Mouse (Mus musculus) lung, postnatal 0 days (tissue): Measurements from ENCODE around the gene Tktl1. TPM values are rescaled to one million over a fixed set of nuclear protein-coding genes. Genes with fewer than 3 reads are reported as not detected.
A peak's percentile ranks its signal among the peaks of the same experiment; 100 is the strongest.

Experiments used
- ATAC-seq: fragments of 200-750 bp; cut with Nextera tagmentation; 2 replicates; pipeline ENCODE4 v1.8.0; 2017; ENCODE audit warnings: moderate library complexity
- DNase-seq: peaks from one replicate; pipeline ENCODE4 v3.0.0-alpha.2; 2016; ENCODE audit warnings: low spot score
- H3K27ac ChIP-seq: fragments of 300-500 bp; sonication (generic); 2 replicates; pipeline ENCODE4 v1.5.1; 2014; ENCODE audit warnings: antibody characterized with exemption, mild to moderate bottlenecking, low read length, mixed read lengths
- H3K27me3 ChIP-seq: fragments of 300-500 bp; sonication (generic); replicated peaks from 2 replicates; pipeline ENCODE4 v1.6.1; 2014; ENCODE audit warnings: low read length, mixed read lengths; ENCODE audit not compliant: insufficient read depth
- H3K36me3 ChIP-seq: fragments of 300-500 bp; sonication (generic); 2 replicates; pipeline ENCODE4 v1.6.1; 2014; ENCODE audit warnings: low read length, mixed read lengths; ENCODE audit not compliant: insufficient read depth
- H3K4me1 ChIP-seq: fragments of 300-500 bp; sonication (generic); 2 replicates; pipeline ENCODE4 v1.6.1; 2014; ENCODE audit warnings: antibody characterized with exemption, low read depth, low read length, mixed read lengths; ENCODE audit not compliant: insufficient read depth
- H3K4me2 ChIP-seq: fragments of 300-500 bp; sonication (generic); replicated peaks from 2 replicates; pipeline ENCODE4 v1.6.1; 2014; ENCODE audit warnings: low read depth, mild to moderate bottlenecking, low read length, moderate library complexity, mixed read lengths
- H3K4me3 ChIP-seq: fragments of 300-500 bp; sonication (generic); 2 replicates; pipeline ENCODE4 v1.5.1; 2014; ENCODE audit warnings: low read depth, low read length
- H3K9ac ChIP-seq: fragments of 300-500 bp; sonication (generic); replicated peaks from 2 replicates; pipeline ENCODE4 v1.6.1; 2014; ENCODE audit warnings: low read depth, mild to moderate bottlenecking
- H3K9me3 ChIP-seq: fragments of 300-500 bp; sonication (generic); 2 replicates; pipeline ENCODE4 v1.6.1; 2016; ENCODE audit warnings: low read length, mixed read lengths
- CTCF ChIP-seq: IDR thresholded peaks from 2 replicates; pipeline ENCODE4 v1.5.1; 2016; ENCODE audit warnings: antibody characterized with exemption, mild to moderate bottlenecking
- EP300 ChIP-seq: IDR thresholded peaks from 2 replicates; pipeline ENCODE4 v1.6.1; 2016; ENCODE audit warnings: antibody characterized with exemption, mild to moderate bottlenecking, control low read depth
- WGBS: fragments of 180-500 bp; shearing (Covaris S2); extraction: QIAGEN DNeasy Blood & Tissue Kit; methylation state at CpG from one replicate; pipeline ENCODE4 v1.1.7; 2014; 5-methylcytosine and 5-hydroxymethylcytosine counted together
- polyA plus RNA-seq: library from polyadenylated mRNA; unstranded; fragments of >200 nt; fragmentation: Nextera tagmentation; extraction: Ambion mirVana; gene quantifications from 2 replicates; pipeline ENCODE4 v1.2.1, GENCODE M21; 2015

Gene Tktl1
- polyA plus RNA-seq, 1 experiment from 2014 or later: not detected

DNA sequence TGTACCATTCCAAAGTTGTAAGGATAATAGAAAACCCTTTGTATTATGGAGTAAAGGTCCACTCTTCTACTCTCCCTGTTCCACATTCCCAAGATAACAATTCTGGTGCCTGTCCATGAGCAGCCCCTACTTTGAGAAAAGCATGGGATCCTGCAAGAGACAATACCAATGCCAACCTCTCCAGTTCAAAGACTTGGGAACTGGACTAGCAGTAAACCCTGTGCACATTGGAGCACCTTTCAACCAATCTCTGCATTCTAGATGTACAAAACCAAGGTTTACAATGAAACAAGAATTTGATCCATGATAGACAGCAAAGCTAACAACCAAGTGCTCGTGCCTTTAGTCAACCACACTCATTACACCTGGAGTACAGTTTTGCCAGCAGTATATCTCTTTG lies 68.0 kb downstream of the Tktl1 start:
- DNase-seq (no peak), ATAC-seq (no peak)
- Histone ChIP-seq H3K9me3 (no peaks in the 10 kb centered on the region), H3K27ac (peak overlapping the region; percentile 92), H3K4me3 (peak overlapping the region; percentile 43), H3K36me3 (peaks cover 16% of the 10 kb centered on the region; the same call in 1 of the 2 replicates), H3K27me3 (no peaks in the 10 kb centered on the region), H3K9ac (peak overlapping the region; percentile 57), H3K4me2 (peak overlapping the region; percentile 51), H3K4me1 (no peaks in the 10 kb centered on the region)
- no peak for TF ChIP-seq CTCF
- no peak for TF ChIP-seq EP300
- WGBS: 26% methylated on average over 1 of the region's 1 CpGs

DNA sequence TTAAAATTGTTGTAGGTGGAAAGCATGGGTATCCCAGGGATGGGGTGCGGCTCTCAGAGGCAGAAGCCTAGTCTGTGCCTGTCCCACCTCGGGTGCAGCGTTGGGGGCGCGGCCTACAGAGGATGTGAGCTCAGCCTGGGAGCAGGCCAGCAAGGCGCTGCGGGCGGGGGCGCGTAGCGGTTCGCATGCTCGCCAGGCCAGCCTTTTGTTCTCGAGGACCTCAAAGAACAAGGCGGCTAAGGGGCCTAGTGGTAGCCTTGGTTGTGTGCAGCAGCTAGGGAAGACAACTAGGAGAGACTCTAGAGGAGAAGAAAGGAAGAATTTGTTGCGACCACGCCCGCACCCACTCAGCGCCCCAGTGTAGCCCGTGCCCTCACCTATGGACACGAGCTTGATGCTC lies 68.6 kb downstream of the Tktl1 start:
- peak; percentile 89 for DNase-seq
- ATAC-seq: peak; percentile 54
- peak overlapping the region; percentile 51 for H3K4me2 ChIP-seq
- H3K27ac ChIP-seq: peak overlapping the region; percentile 92
- no peak for TF ChIP-seq EP300
- no peak for TF ChIP-seq CTCF
- WGBS: 16% methylated on average over 21 of the region's 21 CpGs
- no peaks in the 10 kb centered on the region for H3K9me3 ChIP-seq
- peak overlapping the region; percentile 43 for H3K4me3 ChIP-seq
- H3K36me3 ChIP-seq: peaks cover 16% of the 10 kb centered on the region; the same call in 1 of the 2 replicates
- no peaks in the 10 kb centered on the region for H3K27me3 ChIP-seq
- no peaks in the 10 kb centered on the region for H3K4me1 ChIP-seq
- peak overlapping the region; percentile 57 for H3K9ac ChIP-seq

GRCm38 (mm10) chrX:74246213-74246681 lies 69.2 kb downstream of the Tktl1 start:
- Histone ChIP-seq H3K9me3 (no peaks in the 10 kb centered on the region), H3K4me2 (peak overlapping the region; percentile 51), H3K27ac (peak overlapping the region; percentile 92), H3K4me3 (peak overlapping the region; percentile 43), H3K27me3 (no peaks in the 10 kb centered on the region), H3K9ac (peak overlapping the region; percentile 57), H3K4me1 (no peaks in the 10 kb centered on the region), H3K36me3 (peaks cover 12% of the 10 kb centered on the region; the same call in 1 of the 2 replicates)
- peak; percentile 13; the same call in 1 of the 2 replicates for TF ChIP-seq CTCF
- TF ChIP-seq EP300: no peak
- DNase-seq: peak; percentile 96
- WGBS: 24% methylated on average over 30 of the region's 38 CpGs
- peak; percentile 83 for ATAC-seq

- Histone ChIP-seq H3K4me1 (no peaks in the 10 kb centered on the region), H3K9ac (no peak overlapping the region; the same call in 1 of the 2 replicates), H3K36me3 (peaks cover 7% of the 10 kb centered on the region; the same call in 1 of the 2 replicates), H3K4me3 (peak overlapping the region; percentile 43), H3K4me2 (peak overlapping the region; percentile 51), H3K27me3 (no peaks in the 10 kb centered on the region), H3K27ac (peak overlapping the region; percentile 73), H3K9me3 (no peaks in the 10 kb centered on the region)
- ATAC-seq (peak; percentile 43), DNase-seq (peak; percentile 84)
- 13% methylated on average over 13 of the region's 15 CpGs for WGBS
- TF ChIP-seq EP300 (no peak), CTCF (no peak)
These were observed 69.6 kb downstream of the Tktl1 start for GRCm38 (mm10) chrX:74246693-74247092.

GRCm38 (mm10) chrX:74248651-74249050 lies 71.6 kb downstream of the Tktl1 start:
- H3K4me2 ChIP-seq: peak overlapping the region; percentile 53
- 14% methylated on average over 3 of the region's 3 CpGs for WGBS
- peak overlapping the region; percentile 70 for H3K27ac ChIP-seq
- H3K4me3 ChIP-seq: peak overlapping the region; percentile 32
- no peaks in the 10 kb centered on the region for H3K4me1 ChIP-seq
- no peak overlapping the region for H3K9ac ChIP-seq
- no peaks in the 10 kb centered on the region for H3K27me3 ChIP-seq
- DNase-seq (peak; percentile 75), ATAC-seq (peak; percentile 7; the same call in 1 of the 2 replicates)
- H3K9me3 ChIP-seq: no peaks in the 10 kb centered on the region
- TF ChIP-seq CTCF (peak; percentile 70), EP300 (no peak)
- no peaks in the 10 kb centered on the region for H3K36me3 ChIP-seq

- Histone ChIP-seq H3K27ac (peak within 1 kb of the TSS; percentile 70), H3K4me1 (no peaks in the 10 kb centered on the region), H3K9ac (no peak within 1 kb of the TSS; the same call in 1 of the 2 replicates), H3K4me3 (peak within 1 kb of the TSS; percentile 32), H3K36me3 (no peaks in the 10 kb centered on the region), H3K9me3 (no peaks in the 10 kb centered on the region), H3K27me3 (no peaks in the 10 kb centered on the region), H3K4me2 (peak within 1 kb of the TSS; percentile 53)
- WGBS: 12% methylated on average over 32 of the region's 38 CpGs
- no peak for TF ChIP-seq EP300
- TF ChIP-seq CTCF: peak; percentile 65
- DNase-seq (peak; percentile 69), ATAC-seq (0 out of 2 replicates have a peak, but pooled peaks have one; percentile 1)
These were observed 72.6 kb downstream of the Tktl1 start, which contains the start of gene Flna for GRCm38 (mm10) chrX:74249615-74250014. Gene Flna, minus strand, starts transcription at chrX:74249820.
